Mouse (Mus musculus) lung, adult 2 months (tissue): ENCODE results near the gene Esyt2. TPM values are rescaled to one million over a fixed set of nuclear protein-coding genes. Genes with fewer than 3 reads are reported as not detected.

Experiments used
- DNase-seq: peaks from one replicate; pipeline ENCODE4 v3.0.0; 2022
- H3K4me1 ChIP-seq: fragments of 200-500 bp; 2 replicates; pipeline ENCODE4 v1.6.1; 2011; ENCODE audit warnings: low read length; ENCODE audit not compliant: control insufficient read depth, insufficient read depth
- H3K4me3 ChIP-seq: fragments of 200-500 bp; replicated peaks from 2 replicates; pipeline ENCODE3; 2011; ENCODE audit warnings: low read depth, mild to moderate bottlenecking, control low read depth, low read length; ENCODE audit errors: extremely low read depth
- CTCF ChIP-seq: fragments of 200-500 bp; IDR thresholded peaks from 2 replicates; pipeline ENCODE4 v1.5.1; 2011; ENCODE audit warnings: mild to moderate bottlenecking, low read length, control low read depth; ENCODE audit not compliant: insufficient read depth
- POLR2A ChIP-seq: fragments of 200-500 bp; IDR thresholded peaks from 2 replicates; pipeline ENCODE4 v1.6.1; 2011; ENCODE audit warnings: low read depth, mild to moderate bottlenecking, control low read depth, low read length, borderline replicate concordance; ENCODE audit errors: extremely low read depth
- WGBS: fragments of 180-500 bp; shearing (Covaris S2); methylation state at CpG from one replicate; pipeline ENCODE4 v1.1.7; 2018; 5-methylcytosine and 5-hydroxymethylcytosine counted together
- polyA plus RNA-seq: library from polyadenylated mRNA; depleted of rRNA; stranded (reverse); fragments of >200 nt; gene quantifications from 2 replicates; pipeline ENCODE4 v1.2.3, GENCODE M21; 2012

Gene Esyt2
- polyA plus RNA-seq, 1 experiment = 15.0 TPM

DNA sequence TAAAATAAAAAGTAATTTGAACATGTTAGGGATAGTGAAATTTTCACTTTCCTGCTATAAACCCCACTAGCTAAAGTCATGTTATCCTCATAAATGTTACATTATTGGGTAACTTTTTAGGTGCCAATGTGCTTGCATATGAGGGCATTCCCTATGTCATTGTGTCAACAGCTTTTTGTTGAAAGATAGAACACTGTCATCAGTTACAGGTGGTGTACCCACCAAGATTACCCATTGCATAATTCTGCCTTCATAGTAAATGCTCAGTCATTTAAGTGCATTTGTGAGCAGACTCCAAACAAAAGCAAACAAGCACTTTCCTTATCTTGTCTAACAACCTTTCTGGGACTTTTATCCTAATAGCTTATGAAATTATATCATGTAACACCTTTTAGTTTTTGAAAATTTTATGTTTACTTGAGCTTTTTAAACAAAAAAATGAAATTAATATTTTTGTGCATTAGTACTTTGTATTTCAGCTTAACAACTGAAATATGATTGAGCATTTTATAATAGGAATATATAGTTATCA, 67.8 kb downstream of the Esyt2 start:
- Histone ChIP-seq H3K4me3 (no peak overlapping the region), H3K4me1 (no peaks in the 10 kb centered on the region)
- TF ChIP-seq CTCF = no peak
- TF ChIP-seq POLR2A = no peak
- no peak for DNase-seq

DNA sequence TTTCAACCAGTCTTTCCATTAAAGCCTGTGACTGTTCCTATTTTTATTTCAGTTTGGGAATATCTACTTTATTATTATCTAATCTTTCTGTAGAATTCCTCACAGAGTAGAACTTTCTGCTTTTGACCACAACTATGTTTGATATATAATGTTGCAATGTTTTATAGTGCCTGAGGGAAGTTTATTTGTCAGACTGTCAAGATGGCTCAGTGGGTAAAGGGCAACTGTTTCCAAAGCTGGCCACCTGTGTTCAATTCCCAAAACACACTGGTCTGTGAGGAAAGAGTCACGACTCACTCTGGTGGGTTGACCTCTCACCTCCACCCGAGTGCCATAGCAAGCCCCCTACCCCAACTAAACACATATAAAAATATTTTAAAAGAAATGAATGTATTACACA, 68.4 kb downstream of the Esyt2 start:
- WGBS = 72% methylated on average over 2 of the region's 2 CpGs
- no peak for DNase-seq
- H3K4me3 ChIP-seq = no peak overlapping the region
- no peaks in the 10 kb centered on the region for H3K4me1 ChIP-seq
- no peak for TF ChIP-seq POLR2A
- no peak for TF ChIP-seq CTCF

- Histone ChIP-seq H3K4me1 (no peaks in the 10 kb centered on the region), H3K4me3 (no peak overlapping the region)
- TF ChIP-seq CTCF (no peak), POLR2A (no peak)
- 90% methylated on average over 4 of the region's 4 CpGs for WGBS
- DNase-seq = no peak
Measured at GRCm38 (mm10) chr12:116351022-116351421, 70.0 kb downstream of the Esyt2 start.

DNA sequence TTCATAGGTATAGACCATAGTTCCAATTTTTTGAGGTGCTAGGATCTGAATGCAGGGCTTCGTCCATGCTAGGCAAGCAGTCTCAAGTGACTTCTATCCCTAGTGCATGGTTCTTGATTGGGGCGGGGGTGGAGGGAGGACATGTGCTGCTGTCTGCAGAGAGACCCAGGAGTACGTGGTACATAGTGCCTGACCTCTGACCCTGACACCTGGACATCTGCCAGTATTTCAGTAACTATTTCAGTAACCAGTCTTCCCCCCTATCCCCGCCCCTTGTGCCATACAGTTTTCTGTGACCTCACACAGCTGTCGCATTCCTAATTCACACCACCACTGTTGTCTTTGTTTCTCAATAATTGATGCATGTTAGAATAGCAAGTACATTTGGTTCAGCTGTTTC, 71.4 kb downstream of the Esyt2 start:
- no peak for DNase-seq
- WGBS = 82% methylated on average over 5 of the region's 5 CpGs
- TF ChIP-seq POLR2A (no peak), CTCF (no peak)
- Histone ChIP-seq H3K4me3 (no peak overlapping the region), H3K4me1 (no peaks in the 10 kb centered on the region)

GRCm38 (mm10) chr12:116354694-116355093, 73.7 kb downstream of the Esyt2 start:
- H3K4me3 ChIP-seq = no peak overlapping the region
- WGBS = 90% methylated on average over 3 of the region's 3 CpGs
- DNase-seq = no peak
- H3K4me1 ChIP-seq = no peaks in the 10 kb centered on the region
- TF ChIP-seq CTCF (no peak), POLR2A (no peak)

DNA sequence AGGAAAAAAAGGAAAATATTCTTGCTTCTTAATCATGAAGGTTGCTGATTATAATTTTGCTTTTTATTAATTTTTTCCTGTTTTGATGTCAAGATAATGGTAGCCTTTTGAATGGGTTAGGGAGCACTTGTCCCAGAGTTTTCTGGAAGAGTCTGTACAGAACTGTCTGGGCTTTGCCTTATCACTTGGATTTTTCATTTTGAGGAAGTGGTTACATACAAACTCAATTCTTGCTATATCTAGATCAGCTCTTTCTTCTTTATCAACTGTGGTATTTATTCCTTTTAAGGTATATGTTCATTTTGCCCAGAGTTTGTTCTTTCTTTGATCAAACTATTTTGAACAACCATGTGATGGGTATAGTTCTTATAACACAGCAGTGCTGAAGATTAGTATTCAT, 81.1 kb downstream of the Esyt2 start:
- TF ChIP-seq CTCF = no peak
- TF ChIP-seq POLR2A = no peak
- no peak for DNase-seq
- H3K4me1 ChIP-seq = no peaks in the 10 kb centered on the region
- no peak overlapping the region for H3K4me3 ChIP-seq

GRCm38 (mm10) chr12:116366900-116367299, 85.9 kb downstream of the Esyt2 start:
- no peak overlapping the region for H3K4me3 ChIP-seq
- no peak for DNase-seq
- TF ChIP-seq POLR2A = no peak
- no peak for TF ChIP-seq CTCF
- 83% methylated on average over 3 of the region's 3 CpGs for WGBS
- H3K4me1 ChIP-seq = no peaks in the 10 kb centered on the region

GRCm38 (mm10) chr12:116367346-116367745, 86.3 kb downstream of the Esyt2 start:
- 93% methylated on average over 2 of the region's 2 CpGs for WGBS
- TF ChIP-seq POLR2A (no peak), CTCF (no peak)
- Histone ChIP-seq H3K4me1 (no peaks in the 10 kb centered on the region), H3K4me3 (no peak overlapping the region)
- no peak for DNase-seq

DNA sequence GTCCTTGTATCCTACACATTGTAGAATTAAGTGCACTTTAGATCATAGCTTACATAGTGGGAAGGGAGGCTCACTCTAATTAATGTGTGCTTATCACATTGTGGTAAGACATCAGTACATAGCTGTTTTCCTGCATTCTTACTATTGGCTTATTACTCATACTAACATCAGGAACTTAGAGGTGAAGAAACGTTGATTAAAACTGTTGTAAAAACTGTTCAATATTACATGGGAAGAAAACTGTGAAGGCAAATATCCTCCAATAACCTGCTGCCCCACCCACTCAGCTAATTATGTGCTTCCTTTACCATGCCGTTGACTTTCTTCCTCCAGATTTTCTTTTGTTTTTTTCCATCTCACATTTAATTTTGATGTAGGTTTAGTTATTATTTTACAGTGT, 87.9 kb downstream of the Esyt2 start:
- H3K4me3 ChIP-seq = no peak overlapping the region
- TF ChIP-seq CTCF = no peak
- TF ChIP-seq POLR2A = no peak
- no peak for DNase-seq
- 72% methylated on average over 2 of the region's 2 CpGs for WGBS
- H3K4me1 ChIP-seq = no peaks in the 10 kb centered on the region

DNA sequence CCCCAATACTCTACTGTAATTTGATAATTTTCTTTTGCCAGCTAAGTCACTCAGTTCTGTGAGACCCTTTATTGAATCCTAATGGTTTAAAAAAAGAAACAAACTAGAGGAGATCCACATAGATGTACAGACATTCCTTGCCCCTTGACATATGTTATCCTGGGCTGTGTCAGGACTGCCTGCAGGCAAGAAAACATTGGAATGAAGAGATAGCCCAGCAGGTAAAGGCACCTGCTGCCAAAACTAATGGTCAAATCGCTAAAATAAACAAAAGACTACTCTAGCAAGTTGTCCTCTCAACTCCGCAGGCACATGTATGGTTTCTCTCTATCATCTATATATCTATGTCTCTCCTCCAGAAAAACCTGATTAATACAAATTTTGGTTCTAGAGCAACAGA, 102.1 kb downstream of the Esyt2 start:
- no peaks in the 10 kb centered on the region for H3K4me1 ChIP-seq
- TF ChIP-seq CTCF (no peak), POLR2A (no peak)
- H3K4me3 ChIP-seq = no peak overlapping the region
- WGBS = 79% methylated on average over 2 of the region's 2 CpGs
- no peak for DNase-seq

- Histone ChIP-seq H3K4me3 (no peak overlapping the region), H3K4me1 (no peaks in the 10 kb centered on the region)
- no peak for DNase-seq
- TF ChIP-seq POLR2A = no peak
- no peak for TF ChIP-seq CTCF
Measured at GRCm38 (mm10) chr12:116383995-116384394, 103.0 kb downstream of the Esyt2 start.
